Mouse (Mus musculus) embryonic fibroblast, embryonic 13.5 days (primary cell): ENCODE measurements around the gene Timm22.

ENCODE experiments used
- CTCF ChIP-seq: IDR thresholded peaks from 2 replicates; pipeline ENCODE4 v1.5.1; 2011; ENCODE audit warnings: mild to moderate bottlenecking, control low read depth, low read length, moderate library complexity, borderline replicate concordance; ENCODE audit not compliant: insufficient read depth
- POLR2A ChIP-seq: IDR thresholded peaks from 2 replicates; pipeline ENCODE4 v1.6.1; 2011; ENCODE audit warnings: low read depth, mild to moderate bottlenecking, control low read depth, low read length, moderate library complexity

DNA sequence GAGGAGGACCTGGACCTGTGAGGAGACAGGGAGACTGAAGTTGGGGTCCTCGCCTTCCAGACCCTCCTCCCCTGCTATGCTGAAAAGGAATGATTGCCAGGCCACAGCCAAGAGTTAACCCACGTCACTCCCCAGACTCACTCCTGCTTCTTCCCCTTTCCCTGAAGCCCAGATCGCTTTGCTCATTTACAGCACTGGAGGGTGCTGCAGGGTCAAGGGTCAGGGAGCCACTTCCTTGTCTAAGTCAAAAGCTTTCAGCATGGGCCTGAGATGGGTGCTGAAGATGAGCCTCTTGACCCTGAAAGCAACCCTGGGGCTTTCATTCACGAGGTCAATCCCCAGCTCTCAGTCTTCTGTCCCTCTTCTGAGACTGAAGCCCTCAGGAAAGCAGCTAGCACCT, 12.4 kb downstream of the Timm22 start:
- no peak for TF ChIP-seq CTCF
- no peak for TF ChIP-seq POLR2A
